Mouse (Mus musculus): ENCODE data around the gene Gm28035.

Gm28035 gene

GRCm38 (mm10) chr2:30240267-30240666, at the start of gene Gm28035:
Gm28035 (plus strand) TSS chr2:30240567.
- DNase-seq, result no peak

DNA sequence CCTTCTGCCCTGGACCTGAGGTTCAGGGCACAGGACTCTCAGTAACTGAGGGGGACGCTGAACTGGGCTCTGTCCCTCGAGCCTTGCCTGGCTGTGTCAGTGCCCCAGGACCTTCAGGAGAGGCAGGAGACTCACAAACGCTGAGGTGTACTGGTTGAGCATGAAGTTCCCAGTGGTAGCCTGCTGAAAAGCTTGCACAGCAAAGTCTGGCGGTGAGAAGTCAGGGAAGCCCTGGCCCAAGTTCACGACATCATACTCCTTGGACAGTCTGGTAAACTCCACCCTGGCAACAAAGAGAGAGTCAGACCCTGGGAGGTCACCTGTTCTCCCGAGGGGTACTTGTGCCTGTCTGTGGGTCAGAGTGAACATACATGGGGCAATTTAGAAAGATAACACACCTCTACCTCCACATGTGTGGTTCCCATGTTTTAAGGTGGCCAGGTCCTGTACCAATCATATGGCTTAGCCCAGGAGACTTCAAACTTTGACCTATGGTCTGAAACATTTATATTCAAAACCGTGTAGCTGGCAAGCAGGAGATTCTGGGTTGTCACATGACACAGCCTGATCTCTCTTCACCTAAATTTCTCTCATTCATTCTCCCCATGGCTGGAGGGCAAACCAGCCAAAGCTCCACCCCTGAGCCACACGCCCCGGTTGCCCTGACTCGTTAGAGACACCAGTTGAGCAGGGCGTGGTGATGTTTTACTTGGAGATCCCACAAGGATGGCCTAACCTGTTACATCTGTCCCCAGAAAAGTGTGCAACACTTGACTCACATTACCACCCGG, 48.4 kb upstream of the Gm28035 start:
- DNase-seq, result no peak

- no peak for DNase-seq
Observed at GRCm38 (mm10) chr2:30194656-30195055, 45.7 kb upstream of the Gm28035 start.

- DNase-seq, result no peak
Observed at GRCm38 (mm10) chr2:30198021-30198420, 42.3 kb upstream of the Gm28035 start.

- no peak for DNase-seq
Observed at GRCm38 (mm10) chr2:30199984-30200383, 40.4 kb upstream of the Gm28035 start.

DNA sequence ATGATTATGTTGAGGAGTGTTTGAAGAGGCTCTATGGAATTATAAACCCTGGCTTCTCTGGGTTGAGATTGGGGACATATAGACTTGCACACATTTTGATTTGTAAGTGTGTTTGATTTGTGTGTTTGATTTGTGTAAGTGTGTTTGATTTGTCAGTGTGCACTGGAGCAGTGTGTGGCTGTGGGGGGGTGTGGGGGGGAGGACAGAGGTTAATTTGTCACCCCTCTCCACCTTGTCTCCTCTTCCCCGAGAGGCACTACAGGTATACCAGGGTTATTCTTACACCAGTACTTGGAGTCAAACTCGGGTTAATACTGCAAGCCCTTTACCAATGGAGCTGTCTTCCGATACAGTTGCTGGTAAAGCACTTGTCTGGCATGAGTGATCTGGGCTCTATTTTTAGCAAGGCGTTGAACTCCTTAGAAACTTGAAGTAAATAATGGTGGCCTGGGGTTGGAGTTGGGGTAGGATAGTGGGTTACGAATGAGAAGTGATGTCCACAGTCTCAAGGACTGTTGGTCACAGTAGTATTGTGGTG, 39.9 kb upstream of the Gm28035 start:
- no peak for DNase-seq

- no peak for DNase-seq
Observed at GRCm38 (mm10) chr2:30203439-30203838, 36.9 kb upstream of the Gm28035 start.

- peak; percentile 22 for DNase-seq
Observed at GRCm38 (mm10) chr2:30205255-30205628, 35.1 kb upstream of the Gm28035 start.

DNA sequence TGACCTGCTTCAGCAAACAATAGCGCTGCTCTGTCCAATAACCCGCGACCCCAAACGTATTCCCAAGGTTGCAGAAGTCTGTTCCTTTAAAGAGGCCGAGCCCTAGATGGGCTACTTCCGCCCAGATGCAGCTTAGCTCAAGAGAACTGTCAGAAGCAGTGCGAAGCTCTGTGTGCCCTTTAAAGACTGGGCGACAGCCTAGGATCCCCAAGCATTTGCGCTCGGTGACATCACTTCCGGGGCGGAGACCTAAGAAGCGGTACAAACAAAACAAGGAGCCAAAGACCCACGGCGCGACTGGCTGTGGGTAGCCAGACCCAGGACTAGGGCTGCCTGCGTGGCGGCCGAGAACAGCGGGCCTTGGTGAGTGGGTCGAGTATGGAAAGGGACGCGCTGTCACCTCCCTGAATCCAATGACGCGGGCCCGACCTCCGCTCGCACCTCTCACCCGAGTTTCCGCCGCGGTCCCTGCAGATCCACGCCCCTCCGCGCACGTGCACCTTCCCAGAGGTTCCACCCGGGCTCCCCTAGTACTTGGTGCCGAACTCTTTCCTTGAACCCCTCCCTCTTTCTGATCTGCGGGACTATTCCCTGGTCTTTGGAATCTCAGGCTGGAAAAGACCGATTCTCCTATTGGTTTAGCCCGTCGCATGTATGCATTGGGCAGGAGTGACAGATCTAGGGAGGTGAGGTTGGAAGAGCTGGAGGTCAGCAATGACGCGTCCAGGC, 34.6 kb upstream of the Gm28035 start, which contains the start of gene Kyat1:
Gene Kyat1 (minus strand): TSS at position 219 of the 729 bp plus-strand sequence.
- peak; percentile 88 for DNase-seq

- DNase-seq, result no peak
Observed at GRCm38 (mm10) chr2:30207401-30207800, 33.0 kb upstream of the Gm28035 start.

DNA sequence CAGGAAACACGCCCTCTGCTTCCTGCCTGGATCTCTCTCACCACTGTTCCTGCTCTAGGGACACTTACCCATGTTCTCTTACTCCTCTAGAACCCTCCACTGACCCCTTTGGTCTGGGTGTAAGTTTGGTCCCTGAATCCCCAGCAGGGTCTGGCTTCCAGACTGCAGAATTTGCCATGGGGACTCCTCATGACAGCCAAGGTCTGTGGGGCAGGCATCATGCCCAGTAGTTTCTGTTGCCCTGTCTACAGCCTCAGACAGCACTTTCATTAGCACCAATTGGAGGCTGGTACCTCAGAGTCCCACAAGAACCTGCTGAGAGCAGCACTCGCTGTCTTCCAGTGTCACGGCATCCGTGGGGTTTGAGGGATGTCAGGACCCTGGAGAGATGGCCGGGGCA, 32.5 kb upstream of the Gm28035 start:
- DNase-seq, result no peak

DNA sequence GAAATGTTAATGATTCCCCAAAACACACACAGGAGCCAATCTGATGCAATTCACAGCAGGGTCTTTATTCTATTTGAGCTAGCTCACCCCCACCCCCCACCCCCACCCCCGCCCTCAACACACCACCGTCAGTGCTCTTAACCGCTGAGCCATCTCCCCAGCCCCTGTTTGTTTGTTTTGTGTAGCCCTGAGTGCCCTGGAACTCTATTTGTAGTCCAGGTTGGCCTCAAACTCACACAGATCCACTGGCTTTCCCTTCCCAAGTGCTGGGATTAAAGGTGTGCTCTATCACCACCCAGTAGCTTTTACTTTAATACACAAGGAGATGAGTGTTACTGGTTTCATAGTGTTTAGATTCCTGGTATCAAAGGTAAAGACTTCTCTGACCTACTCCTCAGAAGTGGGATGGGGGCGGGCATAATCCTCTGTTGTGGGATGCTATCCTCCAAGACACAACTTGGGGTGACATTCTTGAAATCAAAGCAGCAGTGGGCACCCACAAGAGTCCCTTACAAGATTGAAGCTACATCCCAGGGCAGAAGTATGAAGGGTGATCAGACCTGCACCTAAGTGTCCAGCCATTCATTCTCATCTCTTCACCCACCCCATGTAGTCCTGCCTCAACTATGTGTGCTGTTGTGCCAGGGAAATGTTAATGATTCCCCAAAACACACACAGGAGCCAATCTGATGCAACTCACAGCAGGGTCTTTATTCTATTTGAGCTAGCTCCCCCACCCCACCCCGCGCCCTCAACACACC, 28.8 kb upstream of the Gm28035 start:
- DNase-seq, result no peak

- DNase-seq, result no peak
Observed at GRCm38 (mm10) chr2:30212169-30212545, 28.2 kb upstream of the Gm28035 start.

DNA sequence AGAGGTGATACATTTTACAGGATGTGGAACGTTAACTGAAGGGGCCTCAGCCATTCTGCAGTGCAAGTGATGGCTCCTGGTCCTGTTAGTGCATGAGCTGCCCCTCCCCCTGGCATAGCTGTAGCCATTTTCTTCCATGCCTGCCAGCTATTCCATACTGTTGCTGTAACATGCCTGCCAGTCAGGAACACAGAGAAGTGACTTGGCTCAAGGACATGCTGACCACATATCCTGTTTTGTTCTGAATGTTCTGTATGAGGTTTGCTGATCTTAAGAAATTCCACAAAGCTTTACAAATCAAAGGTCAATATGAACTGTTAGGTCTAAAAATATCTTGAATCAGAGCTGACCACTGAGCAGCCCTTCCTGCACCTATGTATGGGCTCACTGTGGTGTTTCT, 27.4 kb upstream of the Gm28035 start:
- DNase-seq, result no peak

GRCm38 (mm10) chr2:30214745-30215144, 25.6 kb upstream of the Gm28035 start:
- no peak for DNase-seq

DNA sequence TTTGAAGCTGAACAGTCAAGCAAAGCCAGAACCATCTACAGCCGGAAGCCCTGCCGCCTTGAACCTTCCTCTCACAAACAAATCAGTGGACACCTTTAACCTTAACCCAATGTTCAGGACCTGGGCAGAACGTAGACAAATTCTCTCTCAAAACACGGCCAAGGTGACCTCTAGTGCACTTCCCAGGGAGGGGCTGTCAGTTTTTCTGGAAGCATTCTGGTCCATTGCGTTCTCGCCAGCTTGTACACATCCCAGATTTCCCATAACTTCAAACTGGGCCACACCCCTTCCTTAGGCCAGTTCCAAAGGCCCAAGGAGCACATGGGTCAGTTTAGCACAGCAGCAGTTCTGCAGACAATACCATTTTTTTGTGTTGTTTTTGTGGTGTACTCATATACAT, 24.9 kb upstream of the Gm28035 start:
- no peak for DNase-seq

DNA sequence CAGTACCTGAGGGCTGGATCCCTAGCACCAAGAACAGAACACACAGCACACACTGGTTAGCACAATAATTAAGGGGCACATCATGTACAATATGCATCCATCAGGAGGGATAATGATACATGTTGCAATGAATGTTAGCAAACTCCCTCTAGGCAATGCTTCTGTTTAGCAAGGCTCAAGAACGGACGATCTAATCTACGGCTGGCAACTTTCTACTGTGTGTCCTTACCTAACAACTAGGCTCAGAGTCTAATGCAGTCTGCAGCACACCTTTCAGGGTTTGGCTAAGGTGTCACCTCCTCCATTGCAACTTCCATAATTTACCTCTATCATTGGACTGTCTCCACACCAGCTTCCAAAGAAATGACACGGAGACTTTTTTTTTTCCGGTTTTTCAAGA, 24.1 kb upstream of the Gm28035 start:
- no peak for DNase-seq

GRCm38 (mm10) chr2:30235593-30235992, 4.8 kb upstream of the Gm28035 start:
- DNase-seq, result no peak

GRCm38 (mm10) chr2:30236426-30237198, 3.8 kb upstream of the Gm28035 start:
- no peak for DNase-seq

- DNase-seq, result peak; percentile 99
Observed at GRCm38 (mm10) chr2:30237199-30237880, 3.0 kb upstream of the Gm28035 start, which contains the start of gene Lrrc8a. Lrrc8a (plus strand) TSS chr2:30237715.

GRCm38 (mm10) chr2:30237881-30238280, 2.5 kb upstream of the Gm28035 start:
- no peak for DNase-seq

Data from cerebellum, adult 11 months (tissue).